Mouse (Mus musculus): ENCODE results near the gene A830018L16Rik. TPM values are rescaled to one million over a fixed set of nuclear protein-coding genes. Genes with fewer than 3 reads are reported as not detected.

A830018L16Rik gene
- total and polyA plus RNA-seq, 3 experiments, result not detected

- H3K4me1 ChIP-seq (ENCODE audit: control insufficient read depth in 1 of 2, insufficient read depth in 2 of 2, low read length in 2 of 2), result no peaks in the 10 kb centered on the region
- no peak overlapping the region for H3K9ac ChIP-seq (ENCODE audit: control insufficient read depth, low read depth, low read length, poor library complexity, severe bottlenecking)
- H3K79me2 ChIP-seq (ENCODE audit: control insufficient read depth, insufficient read depth, low read length, poor library complexity), result no peaks in the 10 kb centered on the region
- no peak overlapping the region for H3K4me3 ChIP-seq (ENCODE audit: control insufficient read depth in 1 of 2, insufficient read depth in 1 of 2, low read depth in 2 of 2, low read length in 2 of 2)
- H3K27me3 ChIP-seq (ENCODE audit: control insufficient read depth in 1 of 2, insufficient read depth in 2 of 2, low read length in 2 of 2), result no peaks in the 10 kb centered on the region
- H3K36me3 ChIP-seq (ENCODE audit: control insufficient read depth in 1 of 2, insufficient read depth in 2 of 2, low read length in 2 of 2), result no peaks in the 10 kb centered on the region
- DNase-seq (ENCODE audit: low read depth, low spot score), result no peak
- TF ChIP-seq TAL1 (IDR thresholded peaks at IDR 0.05; ENCODE audit: low read length), result no peak
- TF ChIP-seq KAT2A (conservative IDR thresholded peaks at IDR 0.05; ENCODE audit: low read depth, low read length), result no peak
- TF ChIP-seq ZKSCAN1 (IDR thresholded peaks at IDR 0.05; ENCODE audit: low read depth, low read length), result no peak
- TF ChIP-seq UBTF (IDR thresholded peaks at IDR 0.05; ENCODE audit: borderline replicate concordance, insufficient read depth, low read depth, low read length), result no peak
- TF ChIP-seq RCOR1 (IDR thresholded peaks at IDR 0.05; ENCODE audit: low read depth, low read length), result no peak
- no peak for TF ChIP-seq CHD2 (IDR thresholded peaks at IDR 0.05; ENCODE audit: low read length)
- TF ChIP-seq NRF1 (IDR thresholded peaks at IDR 0.05; ENCODE audit: insufficient read depth, low read depth, low read length, poor library complexity, severe bottlenecking), result no peak
- H3K9me3 ChIP-seq (replicated peaks; ENCODE audit: insufficient read depth, low read length), result no peaks in the 10 kb centered on the region
- no peak overlapping the region for H3K27ac ChIP-seq (ENCODE audit: control insufficient read depth, low read depth, low read length)
Measured at GRCm38 (mm10) chr1:11405527-11405926, 8.4 kb upstream of the A830018L16Rik start.

- H3K79me2 ChIP-seq (ENCODE audit: control insufficient read depth, insufficient read depth, low read length, poor library complexity), result no peaks in the 10 kb centered on the region
- H3K9me3 ChIP-seq (replicated peaks; ENCODE audit: insufficient read depth, low read length), result no peaks in the 10 kb centered on the region
- no peak overlapping the region for H3K9ac ChIP-seq (ENCODE audit: control insufficient read depth, low read depth, low read length, poor library complexity, severe bottlenecking)
- TF ChIP-seq ETS1 (IDR thresholded peaks at IDR 0.05; ENCODE audit: low read depth, low read length) (no peak), ELF1 (IDR thresholded peaks at IDR 0.05; ENCODE audit: low read depth, low read length) (no peak), UBTF (IDR thresholded peaks at IDR 0.05; ENCODE audit: borderline replicate concordance, insufficient read depth, low read depth, low read length) (no peak), MAZ (IDR thresholded peaks at IDR 0.05; ENCODE audit: low read depth, low read length) (no peak), POLR2A (IDR thresholded peaks at IDR 0.05; ENCODE audit: control insufficient read depth in 1 of 2, insufficient read depth in 1 of 2, low read depth in 1 of 2, low read length in 2 of 2, poor library complexity in 1 of 2) (no peak), CTCF (IDR thresholded peaks at IDR 0.05 in 2 of 3, conservative IDR thresholded peaks at IDR 0.05 in 1 of 3; ENCODE audit: control insufficient read depth in 1 of 3, insufficient read depth in 1 of 3, low read depth in 2 of 3, low read length in 3 of 3, poor library complexity in 1 of 3, severe bottlenecking in 1 of 3) (no peak), GATA1 (IDR thresholded peaks at IDR 0.05; ENCODE audit: low read depth, low read length) (no peak), TBP (IDR thresholded peaks at IDR 0.05; ENCODE audit: low read depth, low read length) (no peak), MYB (IDR thresholded peaks at IDR 0.05; ENCODE audit: low read depth, low read length) (no peak), MAX (IDR thresholded peaks at IDR 0.05; ENCODE audit: low read length) (no peak), NRF1 (IDR thresholded peaks at IDR 0.05; ENCODE audit: insufficient read depth, low read depth, low read length, poor library complexity, severe bottlenecking) (no peak), ZC3H11A (IDR thresholded peaks at IDR 0.05; ENCODE audit: low read depth, low read length) (no peak), SMC3 (IDR thresholded peaks at IDR 0.05; ENCODE audit: low read depth, low read length) (no peak), SIN3A (IDR thresholded peaks at IDR 0.05; ENCODE audit: low read length) (no peak), TCF12 (IDR thresholded peaks at IDR 0.05; ENCODE audit: low read depth, low read length) (no peak), POLR2AphosphoS2 (IDR thresholded peaks at IDR 0.05; ENCODE audit: low read length) (no peak), ZNF384 (IDR thresholded peaks at IDR 0.05; ENCODE audit: low read depth, low read length) (no peak), RAD21 (IDR thresholded peaks at IDR 0.05; ENCODE audit: low read depth, low read length) (no peak)
- H3K27me3 ChIP-seq (ENCODE audit: control insufficient read depth in 1 of 2, insufficient read depth in 2 of 2, low read length in 2 of 2), result no peaks in the 10 kb centered on the region
- H3K4me3 ChIP-seq (ENCODE audit: control insufficient read depth in 1 of 2, insufficient read depth in 1 of 2, low read depth in 2 of 2, low read length in 2 of 2), result no peak overlapping the region
- H3K27ac ChIP-seq (ENCODE audit: control insufficient read depth, low read depth, low read length), result no peak overlapping the region
- DNase-seq (ENCODE audit: low read depth, low spot score), result no peak
- H3K4me1 ChIP-seq (ENCODE audit: control insufficient read depth in 1 of 2, insufficient read depth in 2 of 2, low read length in 2 of 2), result no peaks in the 10 kb centered on the region
- H3K36me3 ChIP-seq (ENCODE audit: control insufficient read depth in 1 of 2, insufficient read depth in 2 of 2, low read length in 2 of 2), result no peaks in the 10 kb centered on the region
Measured at GRCm38 (mm10) chr1:11406026-11406425, 7.9 kb upstream of the A830018L16Rik start.
